Mouse (Mus musculus) stomach, embryonic 15.5 days (tissue): ENCODE results near the gene Cd6. TPM values are rescaled to one million over a fixed set of nuclear protein-coding genes. Genes with fewer than 3 reads are reported as not detected.

ENCODE experiments used
- ATAC-seq: fragments of 200-750 bp; cut with Nextera tagmentation; 2 replicates; pipeline ENCODE4 v1.8.0; 2017; ENCODE audit warnings: low read depth, moderate number of reproducible peaks, moderate TSS enrichment; ENCODE audit not compliant: insufficient read depth, low FRiP score
- H3K27ac ChIP-seq: fragments of 300-500 bp; sonication (generic); 2 replicates; pipeline ENCODE4 v1.5.1; 2015; ENCODE audit warnings: mild to moderate bottlenecking, inconsistent platforms
- H3K27me3 ChIP-seq: fragments of 300-500 bp; sonication (generic); replicated peaks from 2 replicates; pipeline ENCODE4 v1.6.1; 2015; ENCODE audit warnings: inconsistent platforms
- H3K36me3 ChIP-seq: fragments of 300-500 bp; sonication (generic); 2 replicates; pipeline ENCODE4 v1.6.1; 2015; ENCODE audit warnings: inconsistent platforms
- H3K4me1 ChIP-seq: fragments of 300-500 bp; sonication (generic); 2 replicates; pipeline ENCODE4 v1.6.1; 2015; ENCODE audit warnings: inconsistent platforms
- H3K4me2 ChIP-seq: fragments of 300-500 bp; sonication (generic); 2 replicates; pipeline ENCODE4 v1.6.1; 2015; ENCODE audit warnings: mild to moderate bottlenecking, inconsistent platforms
- H3K4me3 ChIP-seq: fragments of 300-500 bp; sonication (generic); replicated peaks from 2 replicates; pipeline ENCODE4 v1.5.1; 2015; ENCODE audit warnings: inconsistent platforms
- H3K9ac ChIP-seq: fragments of 300-500 bp; sonication (generic); 2 replicates; pipeline ENCODE4 v1.6.1; 2015; ENCODE audit warnings: inconsistent platforms
- H3K9me3 ChIP-seq: fragments of 300-500 bp; sonication (generic); 2 replicates; pipeline ENCODE4 v1.6.1; 2016; ENCODE audit warnings: inconsistent platforms
- WGBS: fragments of 180-500 bp; shearing (Covaris S2); methylation state at CpG from one replicate; pipeline ENCODE4 v1.1.7; 2015; 5-methylcytosine and 5-hydroxymethylcytosine counted together
- polyA plus RNA-seq: library from polyadenylated mRNA; unstranded; fragments of >200 nt; fragmentation: Nextera tagmentation; extraction: Ambion mirVana; gene quantifications from 2 replicates; pipeline ENCODE4 v1.2.1, GENCODE M21; 2015

Cd6 gene
- polyA plus RNA-seq, 1 experiment from 2014 or later: 0.48 TPM

- Histone ChIP-seq H3K9ac (no peak overlapping the region), H3K4me2 (no peak overlapping the region), H3K27ac (no peak overlapping the region), H3K36me3 (no peaks in the 10 kb centered on the region), H3K4me1 (no peaks in the 10 kb centered on the region), H3K9me3 (no peaks in the 10 kb centered on the region), H3K4me3 (no peak overlapping the region), H3K27me3 (no peaks in the 10 kb centered on the region)
- no peak for ATAC-seq
- 70% methylated on average over 11 of the region's 11 CpGs for WGBS
These were observed 20.3 kb downstream of the Cd6 start for GRCm38 (mm10) chr19:10809428-10810175.

GRCm38 (mm10) chr19:10808524-10809233 lies 21.2 kb downstream of the Cd6 start:
- H3K4me2 ChIP-seq: no peak overlapping the region
- H3K4me3 ChIP-seq: no peak overlapping the region
- no peak overlapping the region for H3K9ac ChIP-seq
- H3K9me3 ChIP-seq: no peaks in the 10 kb centered on the region
- no peak for ATAC-seq
- no peaks in the 10 kb centered on the region for H3K36me3 ChIP-seq
- 81% methylated on average over 12 of the region's 12 CpGs for WGBS
- no peaks in the 10 kb centered on the region for H3K4me1 ChIP-seq
- H3K27ac ChIP-seq: no peak overlapping the region
- H3K27me3 ChIP-seq: no peaks in the 10 kb centered on the region

DNA sequence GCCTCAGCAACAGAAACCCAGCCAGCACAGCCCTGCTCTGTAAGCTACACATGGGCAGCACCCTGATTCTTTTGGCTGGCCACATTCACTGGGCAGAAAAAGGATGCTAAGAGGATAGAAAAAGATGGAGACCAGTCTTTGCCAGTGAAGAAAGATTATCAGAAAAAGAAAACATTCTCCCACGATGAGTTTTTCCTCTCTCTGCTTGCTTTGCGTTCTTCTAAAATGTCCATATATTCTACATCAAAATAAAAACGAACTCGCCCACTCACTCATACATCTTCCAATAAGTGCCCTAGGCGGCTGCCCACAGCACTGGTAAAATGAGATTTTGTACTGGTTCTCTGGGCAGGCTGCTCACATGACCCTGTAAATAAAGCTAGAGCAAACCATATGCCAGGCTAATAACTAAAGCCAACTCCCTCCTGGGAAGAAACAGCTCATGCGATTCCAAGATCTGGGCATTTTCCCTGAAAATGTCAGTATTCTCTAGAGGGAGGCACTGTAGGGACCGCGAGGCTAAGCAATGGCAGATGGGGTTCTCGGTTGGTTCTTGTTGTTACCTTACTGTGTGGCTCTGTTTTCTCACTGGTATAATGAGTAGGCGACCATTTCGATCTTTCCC lies 24.1 kb downstream of the Cd6 start:
- 85% methylated on average over 11 of the region's 11 CpGs for WGBS

GRCm38 (mm10) chr19:10804850-10805660 lies 24.8 kb downstream of the Cd6 start:
- Histone ChIP-seq H3K27ac (no peak overlapping the region), H3K4me2 (no peak overlapping the region), H3K4me1 (no peaks in the 10 kb centered on the region), H3K36me3 (no peaks in the 10 kb centered on the region), H3K9me3 (no peaks in the 10 kb centered on the region), H3K27me3 (no peaks in the 10 kb centered on the region), H3K4me3 (no peak overlapping the region), H3K9ac (no peak overlapping the region)
- WGBS: 95% methylated on average over 2 of the region's 2 CpGs
- no peak for ATAC-seq

More for the DNA sequence above, 24.1 kb downstream of the Cd6 start:
- Histone ChIP-seq H3K27ac (no peak overlapping the region), H3K4me3 (no peak overlapping the region), H3K9ac (no peak overlapping the region), H3K36me3 (no peaks in the 10 kb centered on the region), H3K4me1 (no peaks in the 10 kb centered on the region), H3K27me3 (no peaks in the 10 kb centered on the region), H3K9me3 (no peaks in the 10 kb centered on the region), H3K4me2 (no peak overlapping the region)
- ATAC-seq: no peak

- ATAC-seq: no peak
- Histone ChIP-seq H3K27me3 (no peaks in the 10 kb centered on the region), H3K4me1 (no peaks in the 10 kb centered on the region)
These were observed 26.1 kb downstream of the Cd6 start for GRCm38 (mm10) chr19:10803751-10804150.

GRCm38 (mm10) chr19:10801906-10802305 lies 28.0 kb downstream of the Cd6 start:
- H3K4me1 ChIP-seq: no peaks in the 10 kb centered on the region
- no peak overlapping the region for H3K4me3 ChIP-seq
- no peak overlapping the region for H3K27ac ChIP-seq
- no peaks in the 10 kb centered on the region for H3K9me3 ChIP-seq
- no peak overlapping the region for H3K4me2 ChIP-seq
- WGBS: 80% methylated on average over 6 of the region's 6 CpGs
- no peak for ATAC-seq
- H3K9ac ChIP-seq: no peak overlapping the region
- H3K36me3 ChIP-seq: no peaks in the 10 kb centered on the region
- no peaks in the 10 kb centered on the region for H3K27me3 ChIP-seq

More at GRCm38 (mm10) chr19:10803751-10804150, 26.1 kb downstream of the Cd6 start:
- H3K9me3 ChIP-seq: no peaks in the 10 kb centered on the region
- H3K27ac ChIP-seq: no peak overlapping the region
- WGBS: 66% methylated on average over 5 of the region's 5 CpGs
- no peak overlapping the region for H3K9ac ChIP-seq
- no peak overlapping the region for H3K4me2 ChIP-seq
- H3K36me3 ChIP-seq: no peaks in the 10 kb centered on the region
- H3K4me3 ChIP-seq: no peak overlapping the region

DNA sequence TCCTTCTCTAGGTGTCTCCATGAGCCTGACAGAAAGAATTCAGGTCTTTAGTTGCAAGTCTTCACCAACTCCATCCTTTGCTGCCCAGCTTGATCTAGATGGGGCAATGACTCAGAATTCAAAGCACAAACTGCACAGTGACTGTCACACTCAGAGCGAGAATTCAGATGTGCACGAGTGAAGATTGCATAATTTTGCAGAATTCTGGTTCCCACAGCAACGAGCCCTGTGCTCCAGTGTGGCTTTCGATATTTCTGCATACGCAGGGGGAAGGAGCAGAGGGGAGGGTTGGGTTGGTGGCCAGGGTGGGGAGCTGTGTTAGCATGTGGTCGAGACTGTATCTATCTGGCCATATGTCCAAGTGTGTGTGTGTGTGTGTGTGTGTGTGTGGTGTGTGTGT lies 28.8 kb downstream of the Cd6 start:
- H3K4me1 ChIP-seq: no peaks in the 10 kb centered on the region
- WGBS: 58% methylated on average over 6 of the region's 6 CpGs
- H3K36me3 ChIP-seq: no peaks in the 10 kb centered on the region
- no peaks in the 10 kb centered on the region for H3K27me3 ChIP-seq
- no peak overlapping the region for H3K4me2 ChIP-seq
- no peak overlapping the region for H3K27ac ChIP-seq
- no peak overlapping the region for H3K4me3 ChIP-seq
- ATAC-seq: no peak
- H3K9me3 ChIP-seq: no peaks in the 10 kb centered on the region
- H3K9ac ChIP-seq: no peak overlapping the region

DNA sequence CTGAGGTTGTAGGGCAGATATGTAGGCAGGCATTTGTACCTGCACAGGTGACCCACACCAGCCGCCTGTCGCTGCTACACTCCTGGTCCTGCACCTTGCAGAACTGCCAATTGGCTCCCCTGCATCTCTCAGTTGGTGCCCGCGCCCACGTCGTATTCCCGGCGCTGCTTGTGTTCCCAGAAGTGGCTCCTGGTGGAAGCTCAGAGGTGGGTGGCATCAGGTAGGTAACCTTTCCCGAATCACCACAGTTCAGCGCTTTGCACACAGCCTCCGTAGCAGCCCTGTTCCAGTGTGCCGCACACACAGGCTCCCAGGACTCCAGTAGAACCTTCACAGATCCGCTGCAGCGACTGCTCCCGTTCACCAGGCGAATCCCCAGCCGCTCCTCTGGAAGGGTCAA lies 30.7 kb downstream of the Cd6 start:
- no peaks in the 10 kb centered on the region for H3K9me3 ChIP-seq
- H3K27me3 ChIP-seq: no peaks in the 10 kb centered on the region
- ATAC-seq: no peak
- no peak overlapping the region for H3K27ac ChIP-seq
- no peaks in the 10 kb centered on the region for H3K36me3 ChIP-seq
- 91% methylated on average over 17 of the region's 17 CpGs for WGBS
- no peak overlapping the region for H3K4me2 ChIP-seq
- H3K9ac ChIP-seq: no peak overlapping the region
- no peak overlapping the region for H3K4me3 ChIP-seq
- no peaks in the 10 kb centered on the region for H3K4me1 ChIP-seq

DNA sequence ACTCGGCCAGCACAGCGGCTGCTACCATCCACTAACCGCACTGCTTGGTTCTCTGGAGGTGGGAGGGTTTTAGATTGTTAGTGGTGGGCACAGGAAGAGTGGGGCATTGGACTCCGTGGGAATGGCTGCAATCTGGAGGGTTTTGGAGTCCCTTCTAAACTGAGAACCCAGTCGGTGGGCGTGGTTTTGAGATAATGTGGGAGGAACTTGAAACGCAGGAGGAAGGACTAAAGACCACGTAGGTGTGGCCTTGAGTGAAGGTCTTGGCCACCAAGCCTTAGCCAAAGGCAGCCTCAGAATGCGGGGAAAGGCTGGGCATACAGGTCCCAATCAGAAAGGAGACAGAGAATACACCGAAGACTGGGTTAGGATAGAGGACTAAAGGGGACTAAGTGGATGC lies 31.3 kb downstream of the Cd6 start:
- Histone ChIP-seq H3K9ac (no peak overlapping the region), H3K4me3 (no peak overlapping the region), H3K4me2 (no peak overlapping the region), H3K36me3 (no peaks in the 10 kb centered on the region), H3K4me1 (no peaks in the 10 kb centered on the region), H3K9me3 (no peaks in the 10 kb centered on the region), H3K27ac (no peak overlapping the region), H3K27me3 (no peaks in the 10 kb centered on the region)
- WGBS: 58% methylated on average over 10 of the region's 10 CpGs
- no peak for ATAC-seq

DNA sequence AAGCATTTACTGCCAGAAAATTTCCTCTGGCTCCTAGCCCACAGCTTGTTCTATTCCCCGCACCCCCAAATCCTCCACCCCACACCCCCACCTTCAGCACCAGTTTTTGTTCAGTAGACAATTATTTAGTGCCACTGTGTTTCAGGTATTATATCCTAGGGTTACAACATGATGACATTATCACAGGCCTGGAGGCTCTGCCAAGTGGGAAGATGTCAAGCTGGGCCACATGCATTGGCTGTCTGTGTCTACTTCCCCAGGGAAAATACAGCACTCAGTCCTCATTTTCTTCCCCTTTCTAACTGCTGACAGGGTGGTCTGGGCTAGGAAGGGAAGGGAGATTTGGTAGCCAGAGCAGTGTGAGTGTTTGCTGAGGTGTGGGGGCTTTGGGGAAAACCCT lies 34.9 kb downstream of the Cd6 start:
- Histone ChIP-seq H3K4me1 (no peaks in the 10 kb centered on the region), H3K9me3 (no peaks in the 10 kb centered on the region), H3K4me3 (no peak overlapping the region), H3K4me2 (no peak overlapping the region), H3K36me3 (no peaks in the 10 kb centered on the region), H3K27ac (no peak overlapping the region), H3K9ac (no peak overlapping the region), H3K27me3 (no peaks in the 10 kb centered on the region)
- 67% methylated on average over 1 of the region's 1 CpGs for WGBS
- ATAC-seq: no peak

GRCm38 (mm10) chr19:10793044-10793443 lies 36.8 kb downstream of the Cd6 start:
- no peak overlapping the region for H3K4me3 ChIP-seq
- ATAC-seq: no peak
- no peaks in the 10 kb centered on the region for H3K4me1 ChIP-seq
- no peaks in the 10 kb centered on the region for H3K9me3 ChIP-seq
- no peaks in the 10 kb centered on the region for H3K36me3 ChIP-seq
- 61% methylated on average over 3 of the region's 3 CpGs for WGBS
- no peak overlapping the region for H3K9ac ChIP-seq
- no peak overlapping the region for H3K4me2 ChIP-seq
- H3K27ac ChIP-seq: no peak overlapping the region
- H3K27me3 ChIP-seq: no peaks in the 10 kb centered on the region
